Mouse (Mus musculus) gastrocnemius, adult 18-20 months (tissue): Measurements from ENCODE around the gene 1700025G04Rik. TPM values are rescaled to one million over a fixed set of nuclear protein-coding genes. Genes with fewer than 3 reads are reported as not detected.
A peak's percentile ranks its signal among the peaks of the same experiment; 100 is the strongest.
"Not testable (repeated sequence)": the region's sequence is repeated elsewhere in the genome, so short reads cannot be mapped to it uniquely, and the experiment has no call there.

Experiments
- DNase-seq: peaks from one replicate; pipeline ENCODE4 v3.0.0; 2021; ENCODE audit warnings: low spot score
- total RNA-seq, 2 experiments: library from RNA; stranded (reverse); gene quantifications; 2 replicates each; pipeline ENCODE4 v1.2.3; 2021

1700025G04Rik gene
- total RNA-seq, 2 experiments from 2014 or later: 72.9 to 79.7 TPM

GRCm38 (mm10) chr1:151861334-151861995 is 228.5 kb downstream of the 1700025G04Rik start:
- DNase-seq: no peak

GRCm38 (mm10) chr1:151858474-151858873 is 231.5 kb downstream of the 1700025G04Rik start:
- no peak for DNase-seq

- no peak for DNase-seq
Measured at GRCm38 (mm10) chr1:151855561-151855960, 234.4 kb downstream of the 1700025G04Rik start.

DNA sequence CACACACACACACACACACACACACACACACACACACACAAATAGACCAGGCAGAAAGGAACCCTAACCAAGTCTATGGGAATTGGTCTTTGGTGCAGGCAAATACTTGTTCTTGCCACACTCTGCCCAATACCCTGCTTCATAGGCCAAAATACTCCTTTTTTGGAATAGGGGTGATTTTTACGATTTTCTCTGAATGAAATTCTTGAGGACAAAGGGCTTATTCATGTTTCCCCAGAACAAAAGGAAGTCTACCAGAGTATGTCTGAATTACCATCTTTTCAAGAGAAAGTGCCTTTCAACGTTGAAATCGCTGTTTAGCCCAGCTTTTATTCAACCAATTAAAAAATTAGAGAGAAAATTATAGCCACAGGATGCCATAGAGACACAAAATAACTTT is 237.9 kb downstream of the 1700025G04Rik start:
- DNase-seq: no peak

DNA sequence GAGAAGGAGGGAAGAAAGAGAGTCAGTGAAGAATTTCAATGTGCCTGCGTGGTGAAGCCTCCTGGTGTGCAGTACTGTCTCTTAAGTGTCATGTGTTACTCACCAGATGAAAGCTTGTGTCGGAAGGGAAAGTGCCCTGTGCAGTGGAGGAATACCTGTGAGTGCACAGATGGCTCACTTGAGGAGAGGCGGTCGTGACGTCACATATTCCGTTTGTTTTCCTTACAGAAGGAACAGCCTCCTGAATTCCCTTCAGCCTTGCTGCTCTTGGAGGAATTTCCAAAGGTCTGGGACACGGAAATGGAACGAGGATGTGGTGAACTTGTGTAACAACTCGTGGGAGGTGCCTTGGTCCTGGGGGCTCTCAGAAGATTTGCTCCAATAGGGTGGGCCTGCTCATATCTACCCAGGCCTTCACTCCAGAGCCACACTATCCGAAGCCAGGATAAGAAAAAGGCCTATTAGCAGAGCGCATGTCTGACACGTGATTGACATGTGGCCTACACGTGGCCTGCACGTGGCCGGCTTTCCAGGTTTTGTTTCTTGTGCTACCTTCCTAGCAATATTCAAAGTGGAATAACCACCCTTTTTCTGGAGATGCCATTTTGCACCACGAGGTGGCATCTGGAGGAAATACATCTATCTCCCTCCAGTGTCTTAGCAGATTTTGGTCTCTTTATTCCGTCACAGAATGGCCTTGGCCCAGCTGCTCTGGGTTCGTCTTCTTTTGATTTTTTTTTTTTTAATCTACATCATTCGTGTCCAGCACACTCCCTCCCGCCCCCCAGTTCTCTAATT is 238.7 kb downstream of the 1700025G04Rik start:
- DNase-seq: no peak

- no peak for DNase-seq
Measured at GRCm38 (mm10) chr1:151849993-151850608, 239.8 kb downstream of the 1700025G04Rik start.

GRCm38 (mm10) chr1:151848286-151848685 is 241.6 kb downstream of the 1700025G04Rik start:
- no peak for DNase-seq

GRCm38 (mm10) chr1:151845926-151846782 is 243.8 kb downstream of the 1700025G04Rik start:
- DNase-seq: no peak

DNA sequence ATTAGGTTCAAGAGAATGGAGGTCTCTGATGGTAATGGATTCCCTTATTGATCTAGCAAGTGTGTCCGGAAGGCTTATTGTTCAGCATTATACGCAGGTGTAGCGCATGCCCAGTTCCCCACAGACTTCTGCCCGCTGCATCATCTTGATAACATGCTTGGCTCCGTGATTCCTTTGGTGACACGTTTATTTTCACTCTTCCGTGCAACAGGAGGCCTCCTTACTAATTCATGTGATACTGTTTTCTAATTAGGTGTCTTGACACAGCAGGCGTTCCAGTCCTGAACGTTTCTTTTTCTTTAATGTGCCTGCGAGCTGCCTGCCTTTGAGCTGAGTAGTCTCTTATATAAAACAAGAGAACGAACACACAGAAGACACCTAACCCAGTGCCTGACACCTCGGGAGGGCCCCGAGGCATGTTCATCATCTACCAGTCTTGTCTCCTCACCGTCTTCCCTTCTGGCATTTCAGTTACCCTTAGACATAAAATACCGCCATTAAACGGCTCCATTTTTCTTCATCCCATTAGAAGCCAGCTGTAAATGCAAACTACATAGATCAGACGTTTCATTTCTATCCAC is 244.6 kb downstream of the 1700025G04Rik start:
- no peak for DNase-seq

GRCm38 (mm10) chr1:151840345-151840744 is 249.6 kb downstream of the 1700025G04Rik start:
- not testable (repeated sequence) for DNase-seq

- DNase-seq: no peak
Measured at GRCm38 (mm10) chr1:151835261-151835660, 254.7 kb downstream of the 1700025G04Rik start.

DNA sequence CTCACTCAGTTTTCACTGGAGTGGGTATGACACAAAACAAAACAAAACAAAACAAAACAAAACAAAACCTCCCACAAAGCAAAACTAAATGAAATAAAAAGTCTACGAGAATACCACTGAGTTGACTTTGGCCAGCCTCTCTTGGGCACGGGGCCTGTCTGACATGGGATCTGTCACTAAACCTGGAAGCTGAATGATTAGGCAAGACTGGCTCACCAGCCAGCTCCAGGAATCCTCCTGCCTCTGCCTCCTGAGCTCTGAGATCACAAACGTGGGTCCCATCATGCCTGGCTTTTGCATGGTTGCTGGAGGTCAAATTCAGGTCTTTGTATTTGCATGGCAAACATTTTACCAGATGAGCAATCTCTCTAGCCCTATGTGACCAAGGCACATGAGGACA is 258.1 kb downstream of the 1700025G04Rik start:
- DNase-seq: no peak

- peak; percentile 18 for DNase-seq
Measured at GRCm38 (mm10) chr1:151825065-151825464, 264.9 kb downstream of the 1700025G04Rik start.

DNA sequence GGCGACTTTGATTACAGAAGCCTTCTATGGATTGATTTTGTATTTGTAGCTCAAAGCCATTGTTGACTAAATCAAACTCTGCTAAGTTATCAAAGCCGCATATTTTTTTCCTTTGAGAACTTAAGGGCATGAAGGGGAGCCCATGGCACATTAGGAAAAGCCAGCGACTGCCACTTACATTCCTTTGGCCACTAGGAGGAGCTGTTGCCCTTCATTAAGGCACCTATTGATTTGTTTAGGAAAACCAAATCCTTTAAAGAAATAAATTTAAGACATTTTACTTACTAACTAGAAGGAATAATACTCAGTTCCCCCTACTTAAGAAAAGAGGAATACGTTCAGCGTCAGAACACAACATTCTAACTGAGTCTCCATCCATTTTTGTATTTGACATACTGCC is 269.5 kb downstream of the 1700025G04Rik start:
- peak; percentile 76 for DNase-seq

- no peak for DNase-seq
Measured at GRCm38 (mm10) chr1:151819190-151819589, 270.7 kb downstream of the 1700025G04Rik start.

DNA sequence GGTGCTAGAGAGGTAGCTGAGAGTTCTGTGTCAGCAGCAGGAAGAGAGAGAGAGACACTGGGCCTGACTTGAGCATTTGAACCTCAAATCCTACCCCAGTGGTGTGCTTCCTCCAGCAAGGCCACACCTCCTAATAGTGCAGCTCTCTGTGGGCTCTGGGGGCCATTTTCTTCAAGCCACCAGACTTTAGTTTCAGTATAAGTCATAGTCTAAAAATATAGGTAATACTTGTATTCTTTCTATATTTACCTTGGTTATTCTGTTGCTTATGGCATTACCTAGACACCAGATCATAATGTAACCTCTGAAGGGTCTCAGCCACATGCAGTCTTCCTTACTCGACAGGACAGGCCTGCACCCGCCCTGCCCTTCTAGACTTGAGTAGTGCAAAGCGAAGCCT is 273.9 kb downstream of the 1700025G04Rik start:
- no peak for DNase-seq

- no peak for DNase-seq
Measured at GRCm38 (mm10) chr1:151812004-151812712, 277.8 kb downstream of the 1700025G04Rik start.

DNA sequence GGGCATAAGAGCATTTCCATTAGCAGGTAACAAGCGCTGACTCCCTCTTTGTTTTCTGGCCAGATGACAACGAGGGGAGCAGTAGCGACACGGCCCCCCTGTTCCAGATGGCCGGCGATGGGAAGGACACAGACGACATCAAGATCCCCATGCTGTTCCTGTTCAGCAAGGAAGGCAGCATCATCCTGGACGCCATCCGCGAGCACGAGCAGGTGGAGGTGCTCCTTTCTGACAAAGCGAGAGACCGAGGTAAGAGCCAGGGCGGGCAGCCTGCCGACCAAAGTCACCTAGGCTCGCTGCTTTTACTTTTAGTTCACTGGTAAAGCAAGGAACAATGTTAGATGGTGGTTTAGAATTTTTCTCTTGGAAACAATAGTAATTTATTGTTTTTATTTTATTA is 278.5 kb downstream of the 1700025G04Rik start:
- DNase-seq: no peak

DNA sequence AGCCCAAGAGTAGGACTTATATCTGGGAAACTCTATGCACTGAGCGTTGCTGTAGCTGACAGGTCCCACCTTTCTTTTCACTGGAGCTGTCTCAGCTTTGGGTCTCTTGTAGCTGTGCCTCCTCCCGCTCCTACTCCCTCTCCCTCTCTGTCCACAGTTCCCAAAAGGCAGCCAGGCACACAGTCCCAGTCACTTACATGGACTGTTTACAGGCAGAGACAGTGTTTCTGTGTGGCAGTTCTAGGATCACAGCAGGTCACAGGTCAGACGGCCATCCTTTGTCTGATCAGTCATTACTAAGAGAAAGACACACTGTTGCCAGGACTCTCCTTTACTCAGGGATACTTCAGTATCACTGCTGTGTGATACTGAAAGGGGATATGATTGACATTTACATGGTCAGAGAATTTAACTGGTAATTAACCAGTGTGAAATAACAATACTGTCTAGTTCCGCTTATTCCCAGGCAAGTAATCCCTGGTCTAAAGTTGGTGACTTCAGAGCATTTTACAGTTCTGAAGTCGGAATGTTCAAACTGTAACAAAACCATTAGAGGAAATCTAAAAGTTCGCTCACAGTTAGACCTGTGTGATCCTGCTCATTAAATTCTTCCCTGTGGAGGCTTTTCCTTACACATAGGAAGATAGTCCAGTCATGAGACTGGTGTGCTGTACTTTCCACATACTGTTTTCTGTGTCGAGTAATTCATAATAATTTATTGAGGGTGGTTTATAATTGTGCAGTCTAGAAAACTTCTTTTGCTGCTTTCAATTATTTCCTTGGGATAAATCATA is 279.1 kb downstream of the 1700025G04Rik start:
- DNase-seq: no peak

GRCm38 (mm10) chr1:151807286-151807685 is 282.6 kb downstream of the 1700025G04Rik start:
- no peak for DNase-seq
